Mouse (Mus musculus): ENCODE measurements around the gene Mcm10.

Gene Mcm10

GRCm38 (mm10) chr2:5032665-5033064 is 20.1 kb upstream of the Mcm10 start:
- DNase-seq (ENCODE audit: low spot score) = no peak

GRCm38 (mm10) chr2:5031215-5031614 is 18.6 kb upstream of the Mcm10 start:
- no peak for DNase-seq (ENCODE audit: low spot score)

GRCm38 (mm10) chr2:5029808-5030207 is 17.2 kb upstream of the Mcm10 start:
- DNase-seq (ENCODE audit: low spot score) = no peak

- no peak for DNase-seq (ENCODE audit: low spot score)
Measured at GRCm38 (mm10) chr2:5028047-5028446, 15.5 kb upstream of the Mcm10 start.

GRCm38 (mm10) chr2:5027057-5027456 is 14.5 kb upstream of the Mcm10 start:
- no peak for DNase-seq (ENCODE audit: low spot score)

GRCm38 (mm10) chr2:5025162-5025733 is 12.7 kb upstream of the Mcm10 start:
- no peak for DNase-seq (ENCODE audit: low spot score)

- peak; percentile 15 for DNase-seq (ENCODE audit: low spot score)
Measured at GRCm38 (mm10) chr2:5023699-5024399, 11.3 kb upstream of the Mcm10 start.

GRCm38 (mm10) chr2:5023275-5023674 is 10.7 kb upstream of the Mcm10 start:
- DNase-seq (ENCODE audit: low spot score) = no peak

- no peak for DNase-seq (ENCODE audit: low spot score)
Measured at GRCm38 (mm10) chr2:5019708-5020107, 7.1 kb upstream of the Mcm10 start.

- DNase-seq (ENCODE audit: low spot score) = no peak
Measured at GRCm38 (mm10) chr2:5016922-5017321, 4.3 kb upstream of the Mcm10 start.

GRCm38 (mm10) chr2:5015527-5015926 is 2.9 kb upstream of the Mcm10 start:
- DNase-seq (ENCODE audit: low spot score) = no peak

- DNase-seq (ENCODE audit: low spot score) = no peak
Measured at GRCm38 (mm10) chr2:5014616-5015015, 2.0 kb upstream of the Mcm10 start.

- no peak for DNase-seq (ENCODE audit: low spot score)
Measured at GRCm38 (mm10) chr2:5011898-5012490, 597 bp downstream of the Mcm10 start.

- DNase-seq (ENCODE audit: low spot score) = no peak
Measured at GRCm38 (mm10) chr2:5007107-5007506, 5.5 kb downstream of the Mcm10 start.

GRCm38 (mm10) chr2:5001266-5001665 is 11.3 kb downstream of the Mcm10 start:
- DNase-seq (ENCODE audit: low spot score) = no peak

- DNase-seq (ENCODE audit: low spot score) = no peak
Measured at GRCm38 (mm10) chr2:4998905-4999304, 13.7 kb downstream of the Mcm10 start.

- no peak for DNase-seq (ENCODE audit: low spot score)
Measured at GRCm38 (mm10) chr2:4996421-4996824, 16.2 kb downstream of the Mcm10 start.

GRCm38 (mm10) chr2:4995646-4996045 is 16.9 kb downstream of the Mcm10 start:
- no peak for DNase-seq (ENCODE audit: low spot score)

- no peak for DNase-seq (ENCODE audit: low spot score)
Measured at GRCm38 (mm10) chr2:4994436-4994835, 18.2 kb downstream of the Mcm10 start.

GRCm38 (mm10) chr2:4993584-4993983 is 19.0 kb downstream of the Mcm10 start:
- DNase-seq (ENCODE audit: low spot score) = no peak

GRCm38 (mm10) chr2:4988826-4989424 is 23.7 kb downstream of the Mcm10 start:
- DNase-seq (ENCODE audit: low spot score) = no peak

GRCm38 (mm10) chr2:4987388-4988180 is 25.0 kb downstream of the Mcm10 start:
- DNase-seq (ENCODE audit: low spot score) = no peak
